Mouse (Mus musculus) heart, embryonic 14.5 days (tissue): ENCODE results near the gene Tmem117. TPM values are rescaled to one million over a fixed set of nuclear protein-coding genes. Genes with fewer than 3 reads are reported as not detected.

Source experiments
- ATAC-seq: fragments of 200-750 bp; cut with Nextera tagmentation; 2 replicates; pipeline ENCODE4 v1.8.0; 2017; ENCODE audit warnings: low read depth, moderate TSS enrichment; ENCODE audit not compliant: insufficient number of reproducible peaks, insufficient read depth, low FRiP score
- H3K27ac ChIP-seq, 2 experiments: fragments of 200-500 bp in 1 of 2; fragments of 300-500 bp in 1 of 2; sonication (generic) in 1 of 2; replicated peaks in 1 of 2; 2 replicates each; pipeline ENCODE4 v1.5.1; 2012 to 2014; ENCODE audit warnings: low read depth in 2 of 2, low read length in 2 of 2, control low read depth in 1 of 2, mild to moderate bottlenecking in 1 of 2, mixed read lengths in 1 of 2; ENCODE audit not compliant: control insufficient read depth in 1 of 2, insufficient read depth in 1 of 2
- H3K27me3 ChIP-seq: fragments of 300-500 bp; sonication (generic); 2 replicates; pipeline ENCODE4 v1.6.1; 2014; ENCODE audit warnings: mild to moderate bottlenecking, low read length, control low read depth; ENCODE audit not compliant: control insufficient read depth, insufficient read depth
- H3K36me3 ChIP-seq: fragments of 300-500 bp; sonication (generic); 2 replicates; pipeline ENCODE4 v1.6.1; 2014; ENCODE audit warnings: mild to moderate bottlenecking, control low read depth, low read length, mixed read lengths; ENCODE audit not compliant: control insufficient read depth, insufficient read depth
- H3K4me1 ChIP-seq, 2 experiments: fragments of 200-500 bp in 1 of 2; fragments of 300-500 bp in 1 of 2; sonication (generic) in 1 of 2; 2 replicates each; pipeline ENCODE4 v1.6.1; 2012 to 2014; ENCODE audit warnings: low read length in 2 of 2, control low read depth in 1 of 2, mixed read lengths in 1 of 2; ENCODE audit not compliant: control insufficient read depth in 2 of 2, insufficient read depth in 2 of 2
- H3K4me2 ChIP-seq: fragments of 300-500 bp; sonication (generic); 2 replicates; pipeline ENCODE4 v1.6.1; 2014; ENCODE audit warnings: mild to moderate bottlenecking, low read length
- H3K4me3 ChIP-seq, 2 experiments: fragments of 200-500 bp in 1 of 2; fragments of 300-500 bp in 1 of 2; sonication (generic) in 1 of 2; 2 replicates each; pipeline ENCODE4 v1.5.1; 2012 to 2014; ENCODE audit warnings: low read length in 2 of 2, mild to moderate bottlenecking in 2 of 2, control low read depth in 1 of 2, low read depth in 1 of 2, moderate library complexity in 1 of 2; ENCODE audit not compliant: control insufficient read depth in 1 of 2, insufficient read depth in 1 of 2
- H3K9ac ChIP-seq: fragments of 300-500 bp; sonication (generic); 2 replicates; pipeline ENCODE4 v1.6.1; 2014; ENCODE audit warnings: mild to moderate bottlenecking, low read length
- H3K9me3 ChIP-seq: fragments of 300-500 bp; sonication (generic); 2 replicates; pipeline ENCODE4 v1.6.1; 2016; ENCODE audit warnings: low read length, control low read depth; ENCODE audit not compliant: control insufficient read depth
- WGBS: fragments of 180-500 bp; shearing (Covaris S2); extraction: QIAGEN DNeasy Blood & Tissue Kit; methylation state at CpG from one replicate; pipeline ENCODE4 v1.1.7; 2014; 5-methylcytosine and 5-hydroxymethylcytosine counted together
- polyA plus RNA-seq: library from polyadenylated mRNA; unstranded; fragments of >200 nt; fragmentation: Nextera tagmentation; extraction: Ambion mirVana; gene quantifications from 2 replicates; pipeline ENCODE4 v1.2.1, GENCODE M21; 2014

Gene Tmem117
- polyA plus RNA-seq, 1 experiment from 2014 or later, result 2.0 TPM

- Histone ChIP-seq H3K9me3 (no peaks in the 10 kb centered on the region), H3K27ac (no peak overlapping the region), H3K4me3 (no peak overlapping the region), H3K4me1 (no peaks in the 10 kb centered on the region), H3K9ac (no peak overlapping the region), H3K27me3 (no peaks in the 10 kb centered on the region), H3K4me2 (no peak overlapping the region), H3K36me3 (no peaks in the 10 kb centered on the region)
- 80% methylated on average over 13 of the region's 13 CpGs for WGBS
- ATAC-seq, result no peak
Observed at GRCm38 (mm10) chr15:94968403-94969180, 339.6 kb downstream of the Tmem117 start.

GRCm38 (mm10) chr15:94981798-94982197, 352.8 kb downstream of the Tmem117 start:
- Histone ChIP-seq H3K9me3 (no peaks in the 10 kb centered on the region), H3K4me2 (no peak overlapping the region), H3K27ac (no peak overlapping the region), H3K36me3 (no peaks in the 10 kb centered on the region), H3K9ac (no peak overlapping the region), H3K4me1 (no peaks in the 10 kb centered on the region), H3K4me3 (no peak overlapping the region), H3K27me3 (no peaks in the 10 kb centered on the region)
- 72% methylated on average over 4 of the region's 4 CpGs for WGBS
- ATAC-seq, result no peak

- Histone ChIP-seq H3K27ac (no peak overlapping the region), H3K4me3 (no peak overlapping the region), H3K9ac (no peak overlapping the region), H3K4me2 (no peak overlapping the region), H3K27me3 (no peaks in the 10 kb centered on the region), H3K9me3 (no peaks in the 10 kb centered on the region), H3K4me1 (no peaks in the 10 kb centered on the region), H3K36me3 (no peaks in the 10 kb centered on the region)
- ATAC-seq, result no peak
- 89% methylated on average over 9 of the region's 9 CpGs for WGBS
Observed at GRCm38 (mm10) chr15:94995352-94995751, 366.3 kb downstream of the Tmem117 start.

- Histone ChIP-seq H3K4me3 (no peak overlapping the region), H3K9ac (no peak overlapping the region)
- WGBS, result 82% methylated on average over 8 of the region's 8 CpGs
Observed at GRCm38 (mm10) chr15:95005121-95005824, 376.2 kb downstream of the Tmem117 start.

GRCm38 (mm10) chr15:95022251-95022650, 393.2 kb downstream of the Tmem117 start:
- Histone ChIP-seq H3K27me3 (no peaks in the 10 kb centered on the region), H3K4me2 (no peak overlapping the region), H3K9me3 (no peaks in the 10 kb centered on the region), H3K36me3 (no peaks in the 10 kb centered on the region), H3K9ac (no peak overlapping the region), H3K4me3 (no peak overlapping the region), H3K4me1 (no peaks in the 10 kb centered on the region), H3K27ac (no peak overlapping the region)
- no peak for ATAC-seq
- 59% methylated on average over 7 of the region's 7 CpGs for WGBS

More at GRCm38 (mm10) chr15:95005121-95005824, 376.2 kb downstream of the Tmem117 start:
- H3K4me2 ChIP-seq, result no peak overlapping the region
- no peaks in the 10 kb centered on the region for H3K9me3 ChIP-seq
- no peak for ATAC-seq
- H3K27me3 ChIP-seq, result no peaks in the 10 kb centered on the region
- no peak overlapping the region for H3K27ac ChIP-seq
- no peaks in the 10 kb centered on the region for H3K36me3 ChIP-seq
- no peaks in the 10 kb centered on the region for H3K4me1 ChIP-seq

GRCm38 (mm10) chr15:95024401-95024800, 395.4 kb downstream of the Tmem117 start:
- no peak overlapping the region for H3K4me3 ChIP-seq
- no peak overlapping the region for H3K27ac ChIP-seq

GRCm38 (mm10) chr15:95028862-95029486, 399.9 kb downstream of the Tmem117 start:
- Histone ChIP-seq H3K4me3 (no peak overlapping the region), H3K4me1 (no peaks in the 10 kb centered on the region), H3K4me2 (no peak overlapping the region), H3K27ac (no peak overlapping the region), H3K27me3 (no peaks in the 10 kb centered on the region), H3K9ac (no peak overlapping the region), H3K36me3 (no peaks in the 10 kb centered on the region), H3K9me3 (no peaks in the 10 kb centered on the region)
- ATAC-seq, result no peak
- WGBS, result 84% methylated on average over 13 of the region's 13 CpGs

More at GRCm38 (mm10) chr15:95024401-95024800, 395.4 kb downstream of the Tmem117 start:
- WGBS, result 41% methylated on average over 6 of the region's 6 CpGs
- no peaks in the 10 kb centered on the region for H3K4me1 ChIP-seq
- H3K9ac ChIP-seq, result no peak overlapping the region
- ATAC-seq, result no peak
- no peaks in the 10 kb centered on the region for H3K27me3 ChIP-seq
- H3K36me3 ChIP-seq, result no peaks in the 10 kb centered on the region
- H3K4me2 ChIP-seq, result no peak overlapping the region
- no peaks in the 10 kb centered on the region for H3K9me3 ChIP-seq
